Mouse (Mus musculus) myocyte (in vitro differentiated cells): ENCODE measurements around the gene Spag9. TPM values are rescaled to one million over a fixed set of nuclear protein-coding genes. Genes with fewer than 3 reads are reported as not detected.

Experiments
- H3K27me3 ChIP-seq: one replicate; pipeline ENCODE4 v1.6.1; 2011; ENCODE audit not compliant: control insufficient read depth, insufficient read depth, insufficient read length
- H3K36me3 ChIP-seq: one replicate; pipeline ENCODE4 v1.6.1; 2011; ENCODE audit not compliant: control insufficient read depth, insufficient read depth
- H3K4me2 ChIP-seq: one replicate; pipeline ENCODE4 v1.6.1; 2011; ENCODE audit warnings: low read depth, control low read depth
- H3K4me3 ChIP-seq: one replicate; pipeline ENCODE4 v1.5.1; 2011; ENCODE audit warnings: mild to moderate bottlenecking, control low read depth, moderate library complexity
- H3K79me2 ChIP-seq: one replicate; pipeline ENCODE4 v1.6.1; 2011; ENCODE audit not compliant: control insufficient read depth, insufficient read depth
- H3ac ChIP-seq: one replicate; pipeline ENCODE4 v1.6.1; 2011; ENCODE audit not compliant: control insufficient read depth, insufficient read length
- CEBPB ChIP-seq: IDR thresholded peaks from 2 replicates; pipeline ENCODE4 v1.6.1; 2011; ENCODE audit warnings: mild to moderate bottlenecking, moderate library complexity; ENCODE audit not compliant: poor library complexity, insufficient read depth, severe bottlenecking
- E2F4 ChIP-seq: IDR thresholded peaks from one replicate; pipeline ENCODE4 v1.6.1; 2011; ENCODE audit warnings: mild to moderate bottlenecking, control low read depth, moderate library complexity; ENCODE audit not compliant: insufficient read depth
- MAX ChIP-seq: IDR thresholded peaks from one replicate; pipeline ENCODE4 v1.6.1; 2011; ENCODE audit warnings: low read depth, mild to moderate bottlenecking, control low read depth
- MYOD1 ChIP-seq, 3 experiments: IDR thresholded peaks; one replicate each; pipeline ENCODE4 v1.6.1; 2011; ENCODE audit warnings: control low read depth in 2 of 3, low read depth in 2 of 3, mild to moderate bottlenecking in 2 of 3, moderate library complexity in 1 of 3; ENCODE audit not compliant: insufficient read length in 2 of 3, control insufficient read depth in 1 of 3
- MYOG ChIP-seq, 3 experiments: IDR thresholded peaks; one replicate each; pipeline ENCODE4 v1.6.1; 2011; ENCODE audit warnings: control low read depth in 2 of 3, low read depth in 2 of 3, mild to moderate bottlenecking in 2 of 3; ENCODE audit not compliant: insufficient read length in 2 of 3, control insufficient read depth in 1 of 3, insufficient read depth in 1 of 3
- POLR2A ChIP-seq: IDR thresholded peaks from one replicate; pipeline ENCODE4 v1.6.1; 2011; ENCODE audit warnings: low read depth, mild to moderate bottlenecking, control low read depth, moderate library complexity; ENCODE audit not compliant: insufficient read length
- POLR2AphosphoS2 ChIP-seq: IDR thresholded peaks from one replicate; pipeline ENCODE4 v1.6.1; 2011; ENCODE audit warnings: low read depth, control low read depth; ENCODE audit not compliant: insufficient read length
- REST ChIP-seq: IDR thresholded peaks from one replicate; pipeline ENCODE4 v1.6.1; 2011; ENCODE audit warnings: mild to moderate bottlenecking, control low read depth, moderate library complexity; ENCODE audit not compliant: insufficient read depth, insufficient read length
- SRF ChIP-seq: IDR thresholded peaks from one replicate; pipeline ENCODE4 v1.6.1; 2011; ENCODE audit warnings: low read depth; ENCODE audit not compliant: control insufficient read depth, insufficient read length
- TCF12 ChIP-seq: IDR thresholded peaks from one replicate; pipeline ENCODE4 v1.6.1; 2011; ENCODE audit warnings: mild to moderate bottlenecking, control low read depth; ENCODE audit not compliant: poor library complexity, insufficient read depth, severe bottlenecking
- TCF3 ChIP-seq: IDR thresholded peaks from one replicate; pipeline ENCODE4 v1.6.1; 2011; ENCODE audit warnings: low read depth, control low read depth; ENCODE audit not compliant: insufficient read length
- USF1 ChIP-seq: IDR thresholded peaks from one replicate; pipeline ENCODE4 v1.6.1; 2011; ENCODE audit warnings: low read depth, mild to moderate bottlenecking, control low read depth, moderate library complexity
- polyA plus RNA-seq: library from polyadenylated mRNA; unstranded; fragments of >200 nt; fragmentation: generic; extraction: Trizol; gene quantifications from one replicate; pipeline ENCODE4 v1.2.1, GENCODE M21; 2012; ENCODE audit warnings: missing spikeins

Spag9 gene
- polyA plus RNA-seq, 1 experiment, result 16.9 TPM

- Histone ChIP-seq H3K4me3 (peak overlapping the region; percentile 74), H3K4me2 (peak overlapping the region; percentile 75), H3K79me2 (peaks cover 30% of the 10 kb centered on the region), H3ac (no peak overlapping the region), H3K27me3 (no peaks in the 10 kb centered on the region), H3K36me3 (peaks cover 4% of the 10 kb centered on the region)
- TF ChIP-seq REST (no peak), USF1 (no peak), MAX (no peak), TCF3 (no peak), SRF (no peak), CEBPB (no peak), MYOD1 (IDR thresholded peaks at IDR 0.05; ENCODE audit: control insufficient read depth in 1 of 3, insufficient read length in 2 of 3, low read depth in 2 of 3) (no peak), MYOG (IDR thresholded peaks at IDR 0.05; ENCODE audit: control insufficient read depth in 1 of 3, insufficient read depth in 1 of 3, insufficient read length in 2 of 3, low read depth in 2 of 3) (no peak)
Observed at GRCm38 (mm10) chr11:93968848-93969128, 27.1 kb upstream of the Spag9 start.

DNA sequence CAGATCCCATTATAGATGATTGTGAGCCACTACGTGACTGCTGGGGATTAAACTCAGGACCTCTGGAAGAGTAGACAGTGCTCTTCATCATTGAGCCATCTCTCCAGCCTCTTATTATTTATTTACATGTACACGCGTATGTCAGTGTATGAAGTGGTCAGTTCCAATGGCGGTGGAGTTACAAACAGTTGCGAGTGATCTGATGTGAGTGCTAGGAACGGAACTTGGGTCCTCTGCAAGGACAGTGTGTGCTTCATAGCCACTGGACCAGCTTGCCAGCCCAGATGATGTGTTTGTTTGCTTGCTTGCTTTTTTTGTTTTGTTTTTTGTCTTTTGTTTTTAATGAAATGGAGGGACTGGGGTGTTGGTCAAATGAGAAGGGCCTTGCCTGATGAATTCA, 26.7 kb upstream of the Spag9 start:
- H3K79me2 ChIP-seq, result peaks cover 30% of the 10 kb centered on the region
- no peak overlapping the region for H3ac ChIP-seq
- TF ChIP-seq MYOG (IDR thresholded peaks at IDR 0.05; ENCODE audit: control insufficient read depth in 1 of 3, insufficient read depth in 1 of 3, insufficient read length in 2 of 3, low read depth in 2 of 3) (no peak), MYOD1 (IDR thresholded peaks at IDR 0.05; ENCODE audit: control insufficient read depth in 1 of 3, insufficient read length in 2 of 3, low read depth in 2 of 3) (no peak), TCF12 (no peak)
- H3K27me3 ChIP-seq, result no peaks in the 10 kb centered on the region
- H3K4me3 ChIP-seq, result peak overlapping the region; percentile 74
- peaks cover under 1% of the 10 kb centered on the region for H3K36me3 ChIP-seq
- peak overlapping the region; percentile 75 for H3K4me2 ChIP-seq

GRCm38 (mm10) chr11:93969799-93970198, 26.1 kb upstream of the Spag9 start:
- no peak overlapping the region for H3ac ChIP-seq
- TF ChIP-seq MAX (no peak), REST (no peak), TCF12 (no peak), SRF (no peak)
- H3K79me2 ChIP-seq, result peaks cover 30% of the 10 kb centered on the region
- H3K36me3 ChIP-seq, result no peaks in the 10 kb centered on the region
- H3K4me2 ChIP-seq, result no peak overlapping the region
- H3K4me3 ChIP-seq, result no peak overlapping the region
- no peaks in the 10 kb centered on the region for H3K27me3 ChIP-seq

DNA sequence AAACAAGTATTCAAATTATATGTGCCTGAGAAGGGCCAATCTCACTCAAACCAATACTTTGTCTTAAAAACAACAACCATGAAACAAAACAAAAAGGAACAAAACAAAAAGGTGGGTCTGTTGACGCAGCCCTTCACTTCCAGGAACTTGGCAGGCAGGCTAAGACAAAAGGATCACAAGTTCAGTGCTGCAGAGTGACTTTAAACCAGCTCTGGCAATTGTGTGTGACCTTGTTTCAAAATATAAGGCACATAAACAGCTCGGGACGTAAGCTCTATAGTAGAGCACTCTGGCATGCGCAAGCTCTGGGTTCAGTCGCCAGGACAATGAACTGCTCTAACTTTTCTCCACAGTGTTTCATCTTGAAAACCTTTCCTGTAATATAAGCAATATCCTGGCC, 22.9 kb upstream of the Spag9 start:
- Histone ChIP-seq H3K4me2 (no peak overlapping the region), H3K27me3 (no peaks in the 10 kb centered on the region), H3K36me3 (no peaks in the 10 kb centered on the region), H3K4me3 (no peak overlapping the region), H3K79me2 (peaks cover 1% of the 10 kb centered on the region), H3ac (no peak overlapping the region)
- TF ChIP-seq USF1 (no peak), E2F4 (no peak), REST (no peak), POLR2AphosphoS2 (no peak), MYOG (IDR thresholded peaks at IDR 0.05; ENCODE audit: control insufficient read depth in 1 of 3, insufficient read depth in 1 of 3, insufficient read length in 2 of 3, low read depth in 2 of 3) (no peak), POLR2A (no peak), TCF12 (no peak), TCF3 (no peak), MAX (no peak), CEBPB (no peak), SRF (no peak), MYOD1 (IDR thresholded peaks at IDR 0.05; ENCODE audit: control insufficient read depth in 1 of 3, insufficient read length in 2 of 3, low read depth in 2 of 3) (no peak)

DNA sequence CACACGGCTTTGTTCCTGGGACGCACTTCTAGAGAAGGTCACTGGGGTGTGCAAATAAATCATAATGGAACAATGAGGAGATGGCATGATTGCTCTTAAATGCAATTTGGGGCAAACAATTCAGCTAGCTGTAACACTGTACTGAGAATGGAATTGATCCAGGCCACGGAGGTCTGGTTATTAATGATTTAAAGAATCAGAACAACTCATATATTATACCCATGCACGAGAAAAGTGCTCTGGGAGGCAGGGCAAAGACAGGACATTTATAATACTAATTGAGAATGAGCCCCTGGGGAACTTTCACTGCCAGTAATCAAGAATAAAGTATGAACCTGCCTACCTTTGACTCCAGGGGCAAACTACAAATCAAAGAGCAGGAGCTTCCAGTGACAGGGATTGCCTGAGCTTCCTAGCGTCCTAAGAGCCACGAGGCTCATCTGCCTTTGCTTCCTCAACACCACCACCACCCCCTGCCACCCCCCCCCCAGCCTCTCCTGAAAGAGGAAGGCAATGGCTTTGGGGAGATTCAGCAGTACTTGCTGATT, 16.3 kb upstream of the Spag9 start:
- Histone ChIP-seq H3K79me2 (no peaks in the 10 kb centered on the region), H3K4me3 (no peak overlapping the region), H3ac (no peak overlapping the region), H3K27me3 (no peaks in the 10 kb centered on the region), H3K4me2 (no peak overlapping the region), H3K36me3 (no peaks in the 10 kb centered on the region)
- TF ChIP-seq MYOG (IDR thresholded peaks at IDR 0.05; ENCODE audit: control insufficient read depth in 1 of 3, insufficient read depth in 1 of 3, insufficient read length in 2 of 3, low read depth in 2 of 3) (no peak), TCF12 (no peak), TCF3 (no peak), MYOD1 (IDR thresholded peaks at IDR 0.05; ENCODE audit: control insufficient read depth in 1 of 3, insufficient read length in 2 of 3, low read depth in 2 of 3) (no peak), E2F4 (no peak), MAX (no peak), POLR2AphosphoS2 (no peak), SRF (no peak), CEBPB (no peak), POLR2A (no peak), USF1 (no peak), REST (no peak)
